Mouse (Mus musculus): Measurements from ENCODE around the gene Ntf5. TPM values are rescaled to one million over a fixed set of nuclear protein-coding genes. Genes with fewer than 3 reads are reported as not detected.
"Not testable (repeated sequence)": the region's sequence is repeated elsewhere in the genome, so short reads cannot be mapped to it uniquely, and the experiment has no call there.

Gene Ntf5
- polyA plus RNA-seq, 1 experiment from 2014 or later = not detected

- Histone ChIP-seq H3K4me1 (ENCODE audit: control insufficient read depth, insufficient read depth, low read length) (peaks cover 24% of the 10 kb centered on the region), H3K27ac (ENCODE audit: low read depth, low read length) (no peak overlapping the region), H3K9ac (replicated peaks; ENCODE audit: low read depth, low read length) (peak overlapping the region; percentile 81), H3K4me3 (ENCODE audit: low read depth, low read length) (peak overlapping the region; percentile 78), H3K36me3 (ENCODE audit: control insufficient read depth, insufficient read depth, low read length) (peaks cover 30% of the 10 kb centered on the region), H3K9me3 (ENCODE audit: control insufficient read depth, low read length) (no peaks in the 10 kb centered on the region), H3K4me2 (ENCODE audit: low read depth, low read length) (peak overlapping the region; percentile 94), H3K27me3 (ENCODE audit: control insufficient read depth, insufficient read depth, low read length) (no peaks in the 10 kb centered on the region)
- ATAC-seq (ENCODE audit: low read depth) = no peak
- WGBS = 68% methylated on average over 10 of the region's 10 CpGs
Observed at GRCm38 (mm10) chr7:45457204-45458060, 43.9 kb downstream of the Ntf5 start.

- peaks cover 32% of the 10 kb centered on the region for H3K36me3 ChIP-seq (ENCODE audit: control insufficient read depth, insufficient read depth, low read length)
- peak; percentile 76 for ATAC-seq (ENCODE audit: low read depth)
- peak overlapping the region; percentile 94 for H3K27ac ChIP-seq (ENCODE audit: low read depth, low read length)
- H3K4me1 ChIP-seq (ENCODE audit: control insufficient read depth, insufficient read depth, low read length) = peaks cover 24% of the 10 kb centered on the region
- H3K9me3 ChIP-seq (ENCODE audit: control insufficient read depth, low read length) = no peaks in the 10 kb centered on the region
- WGBS = under 1% methylated on average over 43 of the region's 43 CpGs
- no peaks in the 10 kb centered on the region for H3K27me3 ChIP-seq (ENCODE audit: control insufficient read depth, insufficient read depth, low read length)
- H3K4me3 ChIP-seq (ENCODE audit: low read depth, low read length) = peak overlapping the region; percentile 78
- H3K4me2 ChIP-seq (ENCODE audit: low read depth, low read length) = peak overlapping the region; percentile 94
- peak overlapping the region; percentile 81 for H3K9ac ChIP-seq (replicated peaks; ENCODE audit: low read depth, low read length)
Observed at GRCm38 (mm10) chr7:45458748-45459563, 45.5 kb downstream of the Ntf5 start.

- peak within 1 kb of the TSS; percentile 94 for H3K4me2 ChIP-seq (ENCODE audit: low read depth, low read length)
- peak; percentile 95 for ATAC-seq (ENCODE audit: low read depth)
- peak within 1 kb of the TSS; percentile 78 for H3K4me3 ChIP-seq (ENCODE audit: low read depth, low read length)
- peak within 1 kb of the TSS; percentile 94 for H3K27ac ChIP-seq (ENCODE audit: low read depth, low read length)
- peaks cover 24% of the 10 kb centered on the region for H3K4me1 ChIP-seq (ENCODE audit: control insufficient read depth, insufficient read depth, low read length)
- peak within 1 kb of the TSS; percentile 81 for H3K9ac ChIP-seq (replicated peaks; ENCODE audit: low read depth, low read length)
- not testable (repeated sequence) for H3K9me3 ChIP-seq (ENCODE audit: control insufficient read depth, low read length); H3K27me3 ChIP-seq (ENCODE audit: control insufficient read depth, insufficient read depth, low read length)
- H3K36me3 ChIP-seq (ENCODE audit: control insufficient read depth, insufficient read depth, low read length) = peaks cover 28% of the 10 kb centered on the region
- WGBS = 0% methylated on average over 27 of the region's 37 CpGs
Observed at GRCm38 (mm10) chr7:45459564-45460140, 46.2 kb downstream of the Ntf5 start, which contains the start of gene Ftl1. Gene Ftl1, minus strand, starts transcription at chr7:45459884.

GRCm38 (mm10) chr7:45460377-45460776 is 46.9 kb downstream of the Ntf5 start:
- Histone ChIP-seq H3K4me1 (ENCODE audit: control insufficient read depth, insufficient read depth, low read length) (peaks cover 27% of the 10 kb centered on the region), H3K27ac (ENCODE audit: low read depth, low read length) (peak overlapping the region; percentile 70), H3K36me3 (ENCODE audit: control insufficient read depth, insufficient read depth, low read length) (peaks cover 28% of the 10 kb centered on the region), H3K4me2 (ENCODE audit: low read depth, low read length) (peak overlapping the region; percentile 54), H3K9me3 (ENCODE audit: control insufficient read depth, low read length) (no peaks in the 10 kb centered on the region), H3K4me3 (ENCODE audit: low read depth, low read length) (peak overlapping the region; percentile 78), H3K27me3 (ENCODE audit: control insufficient read depth, insufficient read depth, low read length) (no peaks in the 10 kb centered on the region), H3K9ac (replicated peaks; ENCODE audit: low read depth, low read length) (peak overlapping the region; percentile 44)
- WGBS = 77% methylated on average over 7 of the region's 7 CpGs
- no peak for ATAC-seq (ENCODE audit: low read depth)

- Histone ChIP-seq H3K36me3 (ENCODE audit: control insufficient read depth, insufficient read depth, low read length) (peaks cover 28% of the 10 kb centered on the region), H3K4me3 (ENCODE audit: low read depth, low read length) (no peak overlapping the region), H3K9ac (replicated peaks; ENCODE audit: low read depth, low read length) (no peak overlapping the region), H3K4me2 (ENCODE audit: low read depth, low read length) (no peak overlapping the region), H3K27ac (ENCODE audit: low read depth, low read length) (peak overlapping the region; percentile 70), H3K9me3 (ENCODE audit: control insufficient read depth, low read length) (no peaks in the 10 kb centered on the region), H3K27me3 (ENCODE audit: control insufficient read depth, insufficient read depth, low read length) (no peaks in the 10 kb centered on the region), H3K4me1 (ENCODE audit: control insufficient read depth, insufficient read depth, low read length) (peaks cover 32% of the 10 kb centered on the region)
- ATAC-seq (ENCODE audit: low read depth) = no peak
- 19% methylated on average over 12 of the region's 13 CpGs for WGBS
Observed at GRCm38 (mm10) chr7:45460860-45461314, 47.4 kb downstream of the Ntf5 start.

- 39% methylated on average over 5 of the region's 5 CpGs for WGBS
- Histone ChIP-seq H3K4me3 (ENCODE audit: low read depth, low read length) (no peak overlapping the region), H3K9ac (replicated peaks; ENCODE audit: low read depth, low read length) (no peak overlapping the region), H3K9me3 (ENCODE audit: control insufficient read depth, low read length) (no peaks in the 10 kb centered on the region), H3K4me2 (ENCODE audit: low read depth, low read length) (no peak overlapping the region), H3K4me1 (ENCODE audit: control insufficient read depth, insufficient read depth, low read length) (peaks cover 36% of the 10 kb centered on the region), H3K27ac (ENCODE audit: low read depth, low read length) (no peak overlapping the region; the same call in 1 of the 2 replicates), H3K36me3 (ENCODE audit: control insufficient read depth, insufficient read depth, low read length) (peaks cover 28% of the 10 kb centered on the region), H3K27me3 (ENCODE audit: control insufficient read depth, insufficient read depth, low read length) (no peaks in the 10 kb centered on the region)
- no peak for ATAC-seq (ENCODE audit: low read depth)
Observed at GRCm38 (mm10) chr7:45461326-45461725, 47.8 kb downstream of the Ntf5 start.

GRCm38 (mm10) chr7:45461781-45462180 is 48.3 kb downstream of the Ntf5 start:
- Histone ChIP-seq H3K27ac (ENCODE audit: low read depth, low read length) (peak overlapping the region; percentile 4; the same call in 1 of the 2 replicates), H3K9ac (replicated peaks; ENCODE audit: low read depth, low read length) (no peak overlapping the region), H3K36me3 (ENCODE audit: control insufficient read depth, insufficient read depth, low read length) (peaks cover 28% of the 10 kb centered on the region), H3K9me3 (ENCODE audit: control insufficient read depth, low read length) (no peaks in the 10 kb centered on the region), H3K4me1 (ENCODE audit: control insufficient read depth, insufficient read depth, low read length) (peaks cover 35% of the 10 kb centered on the region), H3K27me3 (ENCODE audit: control insufficient read depth, insufficient read depth, low read length) (no peaks in the 10 kb centered on the region), H3K4me2 (ENCODE audit: low read depth, low read length) (no peak overlapping the region), H3K4me3 (ENCODE audit: low read depth, low read length) (no peak overlapping the region)
- 71% methylated on average over 4 of the region's 4 CpGs for WGBS
- ATAC-seq (ENCODE audit: low read depth) = no peak

- H3K9me3 ChIP-seq (ENCODE audit: control insufficient read depth, low read length) = no peaks in the 10 kb centered on the region
- 91% methylated on average over 4 of the region's 4 CpGs for WGBS
- H3K27ac ChIP-seq (ENCODE audit: low read depth, low read length) = no peak overlapping the region; the same call in 1 of the 2 replicates
- no peak for ATAC-seq (ENCODE audit: low read depth)
- H3K36me3 ChIP-seq (ENCODE audit: control insufficient read depth, insufficient read depth, low read length) = peaks cover 24% of the 10 kb centered on the region
- peaks cover 29% of the 10 kb centered on the region for H3K4me1 ChIP-seq (ENCODE audit: control insufficient read depth, insufficient read depth, low read length)
- H3K4me2 ChIP-seq (ENCODE audit: low read depth, low read length) = no peak overlapping the region
- H3K27me3 ChIP-seq (ENCODE audit: control insufficient read depth, insufficient read depth, low read length) = no peaks in the 10 kb centered on the region
- no peak overlapping the region for H3K4me3 ChIP-seq (ENCODE audit: low read depth, low read length)
- H3K9ac ChIP-seq (replicated peaks; ENCODE audit: low read depth, low read length) = no peak overlapping the region
Observed at GRCm38 (mm10) chr7:45462325-45462724, 48.8 kb downstream of the Ntf5 start.

Measured in neural tube, embryonic 14.5 days (tissue).